Mouse (Mus musculus) A20 (cell line): ENCODE measurements around the gene Ank3.
A peak's percentile ranks its signal among the peaks of the same experiment; 100 is the strongest.

Source experiments
- DNase-seq: peaks from one replicate; pipeline ENCODE4 v3.0.0-alpha.2; 2011; ENCODE audit warnings: low read depth, low spot score

The Ank3 gene

GRCm38 (mm10) chr10:69925285-69926157, 526.9 kb downstream of the Ank3 start:
- DNase-seq, result no peak

DNA sequence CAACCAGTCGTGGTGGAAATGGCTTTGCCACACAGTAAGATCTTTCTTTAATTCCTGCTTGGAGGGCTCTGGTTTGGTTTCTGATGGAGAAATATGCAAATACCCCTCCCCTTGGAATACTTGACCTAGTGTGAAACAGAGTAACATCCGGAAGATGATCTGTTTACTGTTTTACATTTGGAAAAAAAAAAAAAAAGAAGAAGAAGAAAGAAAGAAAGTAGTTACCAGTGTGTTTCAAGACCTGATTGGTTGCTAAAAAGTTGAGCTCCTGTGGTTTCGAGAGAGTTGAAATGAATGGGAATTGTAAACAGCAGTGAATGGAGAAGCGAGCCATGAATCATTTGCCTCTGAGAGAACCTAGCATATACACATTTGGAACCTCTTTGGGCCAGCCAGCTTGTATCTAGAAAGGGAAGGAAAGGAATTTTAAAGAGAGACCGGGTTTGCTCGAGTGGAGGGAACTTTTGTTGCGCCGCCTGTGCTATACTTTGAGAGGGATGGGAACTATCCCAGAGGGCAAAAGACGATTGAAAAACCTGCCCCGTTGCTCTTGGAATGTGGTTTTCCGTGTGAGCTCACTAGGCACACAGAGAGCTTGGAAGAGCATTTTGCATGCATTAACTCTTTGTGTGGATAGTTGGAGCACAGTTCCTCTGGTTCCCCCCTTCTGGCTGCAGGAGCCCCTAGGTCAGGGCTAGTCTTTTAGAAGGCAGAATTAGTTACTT, 527.7 kb downstream of the Ank3 start:
- DNase-seq, result no peak

GRCm38 (mm10) chr10:69927012-69927411, 528.4 kb downstream of the Ank3 start:
- no peak for DNase-seq

GRCm38 (mm10) chr10:69928358-69928757, 529.8 kb downstream of the Ank3 start:
- no peak for DNase-seq

GRCm38 (mm10) chr10:69930503-69930902, 531.9 kb downstream of the Ank3 start:
- DNase-seq, result no peak

DNA sequence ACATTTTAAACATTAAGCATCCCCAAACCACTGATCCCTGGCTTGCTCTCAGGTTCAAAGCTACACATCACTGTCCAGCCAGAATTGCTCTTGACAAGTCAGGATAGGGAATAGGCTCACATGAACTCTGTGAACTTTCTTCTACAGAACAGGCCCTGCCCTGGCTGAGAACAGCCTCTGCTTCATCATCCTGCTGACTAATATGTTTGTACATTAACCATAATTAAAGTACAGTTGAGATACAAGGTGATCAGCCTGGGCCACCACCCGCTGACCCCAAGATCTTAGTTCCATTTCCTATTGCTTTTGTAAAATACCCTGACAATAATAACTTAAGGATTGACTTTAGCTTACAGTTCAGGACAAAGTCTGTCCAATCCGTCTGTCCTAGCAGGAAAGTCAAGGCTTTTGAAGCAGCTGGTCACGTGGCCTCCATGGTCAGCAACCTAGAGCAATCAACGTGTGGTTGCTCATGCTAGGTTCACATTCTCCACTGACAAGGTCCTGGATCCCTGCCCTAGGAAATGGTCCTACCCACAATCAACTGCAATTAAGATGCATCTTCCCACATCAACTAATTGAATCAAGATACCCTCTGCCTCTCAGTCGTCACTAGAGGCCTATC, 538.0 kb downstream of the Ank3 start:
- DNase-seq, result no peak

DNA sequence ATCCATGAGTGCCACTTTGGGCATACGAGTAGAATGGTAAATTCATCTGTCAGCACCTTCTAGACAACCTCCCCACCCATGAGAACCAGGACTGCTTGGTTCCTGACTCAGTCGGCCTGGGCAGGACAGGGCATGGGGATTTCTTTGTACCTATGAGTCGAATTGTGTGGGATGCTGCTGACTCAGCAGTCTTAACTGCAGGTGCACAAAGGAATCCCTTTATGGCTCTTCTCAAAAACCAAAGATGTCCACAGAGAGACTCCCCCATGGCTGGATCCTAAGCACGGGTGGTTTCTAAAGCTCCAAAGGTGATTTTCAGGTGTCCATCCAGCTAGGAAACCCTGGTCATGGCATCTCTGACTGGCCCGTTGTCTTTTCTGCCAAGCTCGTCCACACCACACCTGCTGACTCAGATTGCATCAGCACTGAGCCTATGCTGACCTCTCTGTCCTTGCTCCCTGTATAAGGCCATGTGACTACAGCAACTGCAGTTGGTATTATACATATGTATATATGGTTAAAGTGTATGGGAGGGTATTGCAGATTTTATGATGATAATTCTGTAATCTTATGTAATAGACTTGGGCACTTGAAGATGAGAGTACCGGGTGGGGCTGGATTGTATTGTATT, 538.8 kb downstream of the Ank3 start:
- DNase-seq, result no peak

DNA sequence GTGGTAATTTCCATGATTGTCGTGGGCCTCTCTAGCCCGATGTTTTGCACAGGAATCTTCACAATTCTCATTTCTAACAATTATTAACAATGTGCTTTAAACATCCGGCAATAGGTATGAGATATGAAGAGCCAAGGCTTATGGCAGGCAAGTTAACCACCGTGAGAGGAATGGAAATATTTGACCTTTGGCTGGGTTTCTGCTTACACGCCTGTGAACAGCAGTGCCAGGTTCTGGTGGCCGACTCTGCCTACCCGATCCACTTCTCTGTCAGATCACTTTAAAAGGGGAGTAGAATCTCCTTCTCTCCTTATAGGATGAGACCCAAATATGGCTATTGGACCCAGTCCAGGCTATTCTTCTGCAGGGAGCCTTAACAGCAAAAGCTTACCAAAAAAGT, 540.6 kb downstream of the Ank3 start:
- DNase-seq, result no peak

GRCm38 (mm10) chr10:69939966-69940365, 541.4 kb downstream of the Ank3 start:
- peak; percentile 26 for DNase-seq

DNA sequence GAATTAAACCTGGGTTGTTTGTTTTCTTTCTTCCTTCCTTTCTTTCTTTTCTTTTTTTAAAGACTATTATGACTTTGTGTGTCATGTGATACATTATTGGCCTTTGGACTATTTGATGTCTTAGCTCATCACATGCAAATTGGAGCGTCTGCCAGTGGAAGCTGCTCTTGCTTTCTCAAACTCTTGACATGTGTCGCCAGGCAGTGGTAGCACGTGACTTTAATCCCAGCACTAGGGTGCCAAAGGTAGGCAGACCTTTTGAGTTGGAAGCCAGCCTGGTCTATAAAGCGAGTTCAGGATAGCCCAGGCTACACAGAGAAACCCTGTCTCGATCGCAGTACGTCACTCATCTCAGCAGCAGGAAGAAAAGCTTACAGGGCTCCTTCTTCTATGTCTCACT, 542.4 kb downstream of the Ank3 start:
- DNase-seq, result no peak

DNA sequence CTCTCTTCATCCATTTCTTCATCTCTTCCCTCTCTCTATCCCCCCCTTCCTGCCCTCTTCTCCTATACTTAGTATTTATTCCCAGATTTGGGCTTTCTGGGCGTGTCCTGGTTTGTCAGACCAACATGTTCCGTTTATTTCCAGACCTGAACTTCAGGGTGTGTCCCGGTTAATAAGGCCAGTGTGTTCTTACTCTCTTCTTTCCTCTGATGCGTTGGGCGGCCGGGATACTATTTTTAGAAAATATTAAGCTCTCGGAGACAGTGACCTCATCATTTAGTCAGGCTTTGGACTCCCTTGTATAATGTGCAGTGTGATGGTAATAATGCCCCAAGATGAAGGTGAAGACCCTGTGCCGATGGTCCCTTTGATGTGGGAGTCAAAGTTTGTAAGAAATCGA, 546.3 kb downstream of the Ank3 start:
- no peak for DNase-seq

DNA sequence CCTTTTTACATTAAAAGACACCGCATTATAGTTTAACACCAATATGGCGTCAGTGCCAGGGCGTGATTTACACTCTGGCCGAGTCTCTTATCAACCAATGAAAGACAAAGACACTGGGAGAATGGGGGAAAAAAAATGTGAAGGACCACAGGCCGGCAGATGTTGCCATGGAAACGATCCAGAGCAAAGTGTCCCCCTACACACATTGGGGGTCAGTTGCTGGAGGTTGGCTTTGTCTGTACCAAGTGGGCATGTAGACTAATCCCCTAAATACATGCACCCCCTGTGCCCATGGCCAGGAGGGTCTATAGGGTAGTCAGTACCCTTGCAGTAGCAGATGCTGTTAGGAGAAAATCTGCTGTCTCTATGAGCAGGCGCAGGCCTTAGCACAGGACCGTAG, 547.3 kb downstream of the Ank3 start:
- no peak for DNase-seq

DNA sequence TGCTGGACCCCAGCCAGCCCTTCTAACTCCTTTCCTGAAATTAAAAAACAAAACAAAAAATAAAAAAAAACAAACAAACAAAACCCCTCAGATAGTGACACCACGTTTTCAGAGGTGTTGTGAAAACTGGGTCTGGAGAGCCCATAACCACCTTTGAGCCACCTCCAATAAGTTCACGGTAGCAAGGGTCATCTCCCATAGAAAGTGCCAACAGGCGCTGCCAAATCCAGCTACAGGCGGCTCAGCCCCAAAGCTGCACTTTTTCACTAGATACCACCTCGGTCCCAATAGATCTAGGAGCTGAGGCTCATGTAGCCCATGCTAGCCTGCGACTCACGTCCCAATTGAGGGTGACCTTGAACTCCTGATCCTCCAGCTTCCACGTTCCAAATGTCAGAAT, 547.7 kb downstream of the Ank3 start:
- no peak for DNase-seq

DNA sequence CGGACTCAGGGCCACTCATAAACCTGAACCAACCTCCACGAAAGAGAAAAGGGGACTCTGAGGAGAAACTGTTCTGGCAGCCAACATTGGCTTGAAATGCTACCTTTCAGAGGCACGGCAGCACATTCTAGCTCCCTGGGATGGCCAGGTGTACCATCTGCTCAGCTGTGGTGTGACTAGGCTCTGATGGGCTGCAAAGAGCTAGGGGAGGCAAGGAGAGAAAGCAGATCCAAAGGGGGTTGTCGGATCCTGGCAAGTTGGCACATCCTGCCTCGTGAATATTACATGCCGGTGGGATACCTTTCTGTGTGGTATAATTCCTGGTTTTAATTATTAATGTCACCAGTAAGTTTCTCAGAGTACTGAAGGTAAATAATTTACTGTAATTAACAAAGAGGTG, 548.5 kb downstream of the Ank3 start:
- DNase-seq, result no peak

DNA sequence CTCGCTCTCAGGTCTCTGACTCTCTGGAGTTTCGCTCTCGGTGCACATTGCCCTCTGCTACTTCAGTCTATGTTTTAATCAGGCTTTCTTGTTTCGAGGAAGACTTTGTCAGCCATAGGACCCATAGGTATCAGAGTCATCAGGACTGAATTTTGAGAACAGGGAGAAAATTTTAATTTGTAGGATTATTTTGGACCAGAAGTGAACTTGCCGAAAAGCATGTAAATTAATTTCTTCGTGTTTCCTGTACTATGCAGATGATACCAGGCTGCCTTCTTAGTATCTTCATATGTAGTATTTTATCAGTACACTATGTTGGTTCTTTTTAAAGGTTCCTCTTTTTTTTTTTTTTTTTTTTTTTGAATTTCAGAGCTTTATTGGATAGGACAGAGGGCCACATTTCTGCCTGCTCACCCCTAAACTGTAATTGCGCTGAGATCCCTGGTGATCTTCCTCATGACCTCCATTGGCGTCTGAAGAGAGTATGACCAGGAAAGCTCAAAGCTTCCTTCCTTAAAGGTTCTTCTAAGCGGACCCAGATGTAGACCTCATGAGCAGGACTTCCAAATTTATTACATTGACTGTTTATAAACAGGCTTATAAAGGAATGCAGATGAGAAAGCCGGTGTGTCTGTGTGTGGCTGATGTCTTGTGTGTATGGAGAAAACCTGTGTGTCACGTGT, 551.8 kb downstream of the Ank3 start:
- DNase-seq, result no peak

DNA sequence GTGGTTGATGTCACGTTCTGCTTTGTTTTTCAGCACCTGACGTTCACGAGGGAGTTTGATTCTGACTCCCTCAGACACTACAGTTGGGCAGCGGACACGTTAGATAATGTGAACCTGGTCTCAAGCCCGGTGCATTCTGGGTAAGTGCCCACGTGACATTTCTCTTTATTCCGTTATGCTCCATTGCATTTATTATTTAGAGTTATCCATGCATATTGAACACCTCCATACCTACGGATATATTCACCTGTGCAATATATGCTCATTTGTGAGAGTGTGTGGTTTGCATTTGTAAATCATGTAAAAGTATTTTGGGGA, 552.3 kb downstream of the Ank3 start:
- DNase-seq, result no peak

GRCm38 (mm10) chr10:69951426-69951825, 552.9 kb downstream of the Ank3 start:
- no peak for DNase-seq

GRCm38 (mm10) chr10:69952316-69952715, 553.7 kb downstream of the Ank3 start:
- no peak for DNase-seq

DNA sequence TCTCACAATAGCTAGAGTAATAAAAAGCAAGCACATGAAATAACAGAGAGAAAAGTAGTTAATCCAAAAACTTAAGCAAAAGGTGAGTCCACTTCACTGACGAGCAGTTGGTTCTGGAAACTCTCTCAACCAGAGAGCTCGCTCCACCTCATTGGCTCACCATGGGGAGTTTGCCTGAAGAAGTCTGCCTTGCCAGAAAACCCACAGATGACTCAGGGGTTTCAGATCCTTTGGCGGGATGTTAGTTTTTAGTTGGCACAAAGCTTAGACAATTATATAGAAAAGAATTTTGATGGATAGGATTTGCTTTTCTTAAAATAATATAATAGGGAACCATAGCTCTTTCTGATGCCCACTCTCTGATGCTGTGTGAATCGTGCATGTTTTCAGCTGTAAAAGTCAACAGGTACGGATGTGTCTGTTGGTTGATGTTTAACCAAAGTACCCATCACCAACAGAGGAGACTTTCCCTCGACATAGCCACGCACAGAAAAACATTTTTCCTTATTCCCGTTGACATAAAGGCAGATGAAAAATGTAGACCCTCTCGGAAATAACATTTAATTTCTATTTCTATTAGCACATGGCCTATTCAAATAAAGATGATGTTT, 556.2 kb downstream of the Ank3 start:
- no peak for DNase-seq

GRCm38 (mm10) chr10:69962226-69962625, 563.7 kb downstream of the Ank3 start:
- no peak for DNase-seq

DNA sequence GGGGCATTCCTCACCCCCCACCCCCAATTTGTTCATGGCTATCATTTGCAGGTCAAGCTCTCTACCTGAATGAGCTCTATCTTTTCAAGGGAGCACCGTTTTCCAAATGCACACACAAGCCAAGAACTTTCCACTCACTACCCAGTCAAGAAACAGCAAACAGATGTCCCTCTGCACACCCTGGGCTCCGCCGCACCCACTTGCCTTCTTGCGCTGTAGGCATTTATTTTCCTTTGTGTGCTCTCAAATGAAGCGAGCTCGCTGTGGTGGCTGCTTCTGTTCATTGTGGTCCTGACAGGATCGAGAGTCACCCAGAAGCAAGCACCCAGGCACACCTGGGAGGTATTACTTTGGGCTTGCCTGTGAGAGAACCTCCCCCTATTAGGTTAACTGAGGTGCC, 564.4 kb downstream of the Ank3 start:
- no peak for DNase-seq
